Mouse (Mus musculus) lung, adult 2 months (tissue): ENCODE results near the gene Tmem17. TPM values are rescaled to one million over a fixed set of nuclear protein-coding genes. Genes with fewer than 3 reads are reported as not detected.

Source experiments
- DNase-seq: peaks from one replicate; pipeline ENCODE4 v3.0.0; 2022
- H3K4me1 ChIP-seq: fragments of 200-500 bp; 2 replicates; pipeline ENCODE4 v1.6.1; 2011; ENCODE audit warnings: low read length; ENCODE audit not compliant: control insufficient read depth, insufficient read depth
- H3K4me3 ChIP-seq: fragments of 200-500 bp; replicated peaks from 2 replicates; pipeline ENCODE3; 2011; ENCODE audit warnings: low read depth, mild to moderate bottlenecking, control low read depth, low read length; ENCODE audit errors: extremely low read depth
- CTCF ChIP-seq: fragments of 200-500 bp; IDR thresholded peaks from 2 replicates; pipeline ENCODE4 v1.5.1; 2011; ENCODE audit warnings: mild to moderate bottlenecking, low read length, control low read depth; ENCODE audit not compliant: insufficient read depth
- POLR2A ChIP-seq: fragments of 200-500 bp; IDR thresholded peaks from 2 replicates; pipeline ENCODE4 v1.6.1; 2011; ENCODE audit warnings: low read depth, mild to moderate bottlenecking, control low read depth, low read length, borderline replicate concordance; ENCODE audit errors: extremely low read depth
- WGBS: fragments of 180-500 bp; shearing (Covaris S2); methylation state at CpG from one replicate; pipeline ENCODE4 v1.1.7; 2018; 5-methylcytosine and 5-hydroxymethylcytosine counted together
- polyA plus RNA-seq: library from polyadenylated mRNA; depleted of rRNA; stranded (reverse); fragments of >200 nt; gene quantifications from 2 replicates; pipeline ENCODE4 v1.2.3, GENCODE M21; 2012; rRNA removed

Gene Tmem17
- polyA plus RNA-seq, 1 experiment, result 4.2 TPM

- DNase-seq, result no peak
- TF ChIP-seq POLR2A (no peak), CTCF (no peak)
- H3K4me3 ChIP-seq, result no peak overlapping the region
- 75% methylated on average over 3 of the region's 3 CpGs for WGBS
- no peaks in the 10 kb centered on the region for H3K4me1 ChIP-seq
Observed at GRCm38 (mm10) chr11:22563706-22564105, 51.8 kb downstream of the Tmem17 start.

GRCm38 (mm10) chr11:22564676-22565075 lies 52.8 kb downstream of the Tmem17 start:
- no peak for TF ChIP-seq CTCF
- no peak for TF ChIP-seq POLR2A
- Histone ChIP-seq H3K4me3 (no peak overlapping the region), H3K4me1 (no peaks in the 10 kb centered on the region)
- no peak for DNase-seq
- 87% methylated on average over 3 of the region's 3 CpGs for WGBS

Other genes with a start within 250 kb of the Tmem17 start
- 1.6 and 3.5 TPM in 2 replicates for gene Ehbp1, start 169.8 kb upstream of the Tmem17 start, polyA plus RNA-seq